Mouse (Mus musculus) skeletal muscle tissue, adult 2 months (tissue): ENCODE measurements around the gene Gm10715.
A peak's percentile ranks its signal among the peaks of the same experiment; 100 is the strongest.
"Not testable (repeated sequence)": the region's sequence is repeated elsewhere in the genome, so short reads cannot be mapped to it uniquely, and the experiment has no call there.

Experiments
- DNase-seq: peaks from one replicate; pipeline ENCODE4 v3.0.0-alpha.2; 2012; ENCODE audit warnings: low read depth, low spot score

Gene Gm10715

GRCm38 (mm10) chr9:3024912-3025467 lies 11.7 kb upstream of the Gm10715 start, which contains the start of gene Gm10717:
TSS of gene Gm10717 (plus strand) at chr9:3025417.
- DNase-seq: not testable (repeated sequence)

- DNase-seq: not testable (repeated sequence)
Observed at GRCm38 (mm10) chr9:3025653-3026052, 11.0 kb upstream of the Gm10715 start.

DNA sequence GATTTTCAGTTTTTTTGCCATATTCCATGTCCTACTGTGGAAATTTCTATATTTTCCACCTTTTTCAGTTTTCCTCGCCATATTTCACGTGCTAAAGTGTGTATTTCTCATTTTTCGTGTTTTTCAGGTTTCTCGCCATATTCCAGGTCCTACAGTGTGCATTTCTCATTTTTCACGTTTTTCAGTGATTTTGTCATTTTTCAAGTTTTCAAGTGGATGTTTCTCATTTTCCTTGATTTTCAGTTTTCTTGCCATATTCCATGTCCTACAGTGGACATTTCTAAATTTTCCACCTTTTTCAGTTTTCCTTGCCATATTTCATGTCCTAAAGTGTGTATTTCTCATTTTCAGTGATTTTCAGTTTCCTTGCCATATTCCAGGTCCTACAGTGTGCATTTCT lies 10.5 kb upstream of the Gm10715 start:
- DNase-seq: not testable (repeated sequence)

GRCm38 (mm10) chr9:3026741-3027140 lies 9.9 kb upstream of the Gm10715 start:
- DNase-seq: not testable (repeated sequence)

DNA sequence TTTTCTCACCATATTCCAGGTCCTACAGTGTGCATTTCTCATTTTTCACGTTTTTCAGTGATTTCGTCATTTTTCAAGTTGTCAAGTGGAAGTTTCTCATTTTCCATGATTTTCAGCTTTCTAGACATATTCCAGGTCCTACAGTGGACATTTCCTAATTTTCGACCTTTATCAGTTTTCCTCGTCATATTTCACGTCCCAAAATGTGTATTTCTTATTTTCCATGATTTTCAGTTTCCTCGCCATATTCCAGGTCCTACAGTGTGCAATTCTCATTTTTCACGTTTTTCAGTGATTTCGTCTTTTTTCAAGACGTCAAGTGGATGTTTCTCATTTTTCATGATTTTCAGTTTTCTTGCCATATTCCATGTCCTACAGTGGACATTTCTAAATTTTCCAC lies 9.5 kb upstream of the Gm10715 start:
- DNase-seq: peak; percentile 31

GRCm38 (mm10) chr9:3029276-3030000 lies 7.2 kb upstream of the Gm10715 start:
- not testable (repeated sequence) for DNase-seq

GRCm38 (mm10) chr9:3030677-3031318 lies 5.9 kb upstream of the Gm10715 start:
- DNase-seq: peak; percentile 82

DNA sequence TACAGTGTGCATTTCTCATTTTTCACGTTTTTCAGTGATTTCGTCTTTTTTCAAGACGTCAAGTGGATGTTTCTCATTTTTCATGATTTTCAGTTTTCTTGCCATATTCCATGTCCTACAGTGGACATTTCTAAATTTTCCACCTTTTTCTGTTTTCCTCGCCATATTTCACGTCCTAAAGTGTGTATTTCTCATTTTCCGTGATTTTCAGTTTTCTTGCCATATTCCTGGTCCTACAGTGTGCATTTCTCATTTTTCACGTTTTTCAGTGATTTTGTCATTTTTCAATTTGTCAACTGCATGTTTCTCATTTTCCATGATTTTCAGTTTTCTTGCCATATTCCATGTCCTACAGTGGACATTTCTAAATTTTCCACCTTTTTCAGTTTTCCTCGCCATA lies 2.4 kb upstream of the Gm10715 start, which contains the start of gene Gm17535:
TSS of gene Gm17535 (plus strand) at position 301 of the 400 bp plus-strand sequence.
- not testable (repeated sequence) for DNase-seq

DNA sequence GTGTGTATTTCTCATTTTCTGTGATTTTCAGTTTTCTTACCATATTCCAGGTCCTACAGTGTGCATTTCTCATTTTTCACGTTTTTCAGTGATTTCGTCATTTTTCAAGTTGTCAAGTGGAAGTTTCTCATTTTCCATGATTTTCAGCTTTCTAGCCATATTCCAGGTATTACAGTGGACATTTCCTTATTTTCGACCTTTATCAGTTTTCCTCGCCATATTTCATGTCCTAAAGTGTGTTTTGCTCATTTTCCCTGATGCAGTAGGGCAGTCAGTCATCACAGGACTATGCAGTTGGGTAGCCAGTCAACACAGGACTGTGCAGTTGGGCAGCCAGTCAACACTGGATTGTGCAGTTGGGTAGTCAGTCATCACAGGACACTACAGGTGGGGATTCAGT lies 1.5 kb downstream of the Gm10715 start:
- DNase-seq: peak; percentile 5
